Mouse (Mus musculus): ENCODE results near the gene Sub1.

GRCm38 (mm10) chr15:11966367-11966766 lies 30.4 kb downstream of the Sub1 start:
- TF ChIP-seq POLR2A (IDR thresholded peaks at IDR 0.05; ENCODE audit: extremely low read depth, insufficient read depth, low read length) (no peak), CTCF (IDR thresholded peaks at IDR 0.05; ENCODE audit: extremely low read depth, insufficient read depth, low read length) (peak; percentile 54; the same call in 1 of the 2 replicates)
